Mouse (Mus musculus) MEL (cell line): ENCODE data around the gene Mff. TPM values are rescaled to one million over a fixed set of nuclear protein-coding genes. Genes with fewer than 3 reads are reported as not detected.

Source experiments
- DNase-seq: peaks from one replicate; pipeline ENCODE4 v3.0.0; 2011; ENCODE audit warnings: low read depth, low spot score
- H3K27ac ChIP-seq: 2 replicates; pipeline ENCODE4 v1.5.1; 2012; ENCODE audit warnings: low read depth, mild to moderate bottlenecking, control low read depth, low read length, moderate library complexity; ENCODE audit not compliant: control insufficient read depth
- H3K27me3 ChIP-seq, 2 experiments: fragments of 150-350 bp in 1 of 2; sonication (generic) in 1 of 2; 2 replicates each; pipeline ENCODE4 v1.6.1; 2012; ENCODE audit warnings: low read length in 2 of 2, mild to moderate bottlenecking in 2 of 2, improper control_type of control experiment in 1 of 2, moderate library complexity in 1 of 2; ENCODE audit not compliant: insufficient read depth in 2 of 2, control insufficient read depth in 1 of 2
- H3K36me3 ChIP-seq, 2 experiments: 2 replicates each; pipeline ENCODE4 v1.6.1; 2012 to 2014; ENCODE audit warnings: low read length in 2 of 2, improper control_type of control experiment in 1 of 2, inconsistent platforms in 1 of 2, mild to moderate bottlenecking in 1 of 2; ENCODE audit not compliant: insufficient read depth in 2 of 2, control insufficient read depth in 1 of 2
- H3K4me1 ChIP-seq, 2 experiments: fragments of 150-350 bp in 1 of 2; sonication (generic) in 1 of 2; 2 replicates each; pipeline ENCODE4 v1.6.1; 2012; ENCODE audit warnings: low read length in 2 of 2, improper control_type of control experiment in 1 of 2, mild to moderate bottlenecking in 1 of 2; ENCODE audit not compliant: insufficient read depth in 2 of 2, control insufficient read depth in 1 of 2
- H3K4me3 ChIP-seq, 2 experiments: fragments of 150-350 bp in 1 of 2; sonication (generic) in 1 of 2; 2 replicates each; pipeline ENCODE4 v1.5.1; 2012; ENCODE audit warnings: low read depth in 2 of 2, low read length in 2 of 2, mild to moderate bottlenecking in 2 of 2, moderate library complexity in 2 of 2, control low read depth in 1 of 2, improper control_type of control experiment in 1 of 2; ENCODE audit not compliant: control insufficient read depth in 1 of 2, insufficient read depth in 1 of 2
- H3K79me2 ChIP-seq: 2 replicates; pipeline ENCODE4 v1.6.1; 2012; ENCODE audit warnings: mild to moderate bottlenecking, low read length, moderate library complexity; ENCODE audit not compliant: control insufficient read depth, poor library complexity, insufficient read depth
- H3K9ac ChIP-seq: 2 replicates; pipeline ENCODE4 v1.6.1; 2012; ENCODE audit warnings: low read depth, mild to moderate bottlenecking, control low read depth, low read length, moderate library complexity; ENCODE audit not compliant: control insufficient read depth, poor library complexity, severe bottlenecking
- H3K9me3 ChIP-seq: fragments of 150-350 bp; sonication (generic); replicated peaks from 2 replicates; pipeline ENCODE4 v1.6.1; 2012; ENCODE audit warnings: mild to moderate bottlenecking, low read length, improper control_type of control experiment, moderate library complexity; ENCODE audit not compliant: insufficient read depth
- CHD1 ChIP-seq: IDR thresholded peaks from 2 replicates; pipeline ENCODE4 v1.6.1; 2012; ENCODE audit warnings: low read depth, mild to moderate bottlenecking, inconsistent platforms, low read length, improper control_type of control experiment
- E2F4 ChIP-seq: IDR thresholded peaks from 2 replicates; pipeline ENCODE4 v1.6.1; 2011; ENCODE audit warnings: low read depth, low read length, improper control_type of control experiment, borderline replicate concordance
- ELF1 ChIP-seq: IDR thresholded peaks from 2 replicates; pipeline ENCODE4 v1.6.1; 2014; ENCODE audit warnings: low read depth, mild to moderate bottlenecking, inconsistent platforms, low read length, improper control_type of control experiment, moderate library complexity
- GABPA ChIP-seq: IDR thresholded peaks from 2 replicates; pipeline ENCODE4 v1.6.1; 2012; ENCODE audit warnings: low read depth, mild to moderate bottlenecking, inconsistent platforms, low read length, improper control_type of control experiment, moderate library complexity
- GATA1 ChIP-seq: IDR thresholded peaks from 2 replicates; pipeline ENCODE4 v1.6.1; 2011; ENCODE audit warnings: low read depth, low read length, improper control_type of control experiment
- KAT2A ChIP-seq: conservative IDR thresholded peaks from 2 replicates; pipeline ENCODE4 v1.6.1; 2012; ENCODE audit warnings: low read depth, low read length, improper control_type of control experiment, inconsistent platforms
- MAFK ChIP-seq: IDR thresholded peaks from 2 replicates; pipeline ENCODE4 v1.6.1; 2011; ENCODE audit warnings: low read depth, mild to moderate bottlenecking, low read length, improper control_type of control experiment, borderline replicate concordance
- MAZ ChIP-seq: IDR thresholded peaks from 2 replicates; pipeline ENCODE4 v1.6.1; 2012; ENCODE audit warnings: low read depth, mild to moderate bottlenecking, inconsistent platforms, low read length, improper control_type of control experiment
- MEF2A ChIP-seq: IDR thresholded peaks from 2 replicates; pipeline ENCODE4 v1.6.1; 2014; ENCODE audit warnings: low read depth, mild to moderate bottlenecking, inconsistent platforms, low read length, improper control_type of control experiment; ENCODE audit not compliant: poor library complexity, insufficient replicate concordance, severe bottlenecking; ENCODE audit errors: extremely low read depth
- NELFE ChIP-seq: IDR thresholded peaks from 2 replicates; pipeline ENCODE4 v1.6.1; 2011; ENCODE audit warnings: low read depth, low read length, improper control_type of control experiment
- POLR2AphosphoS2 ChIP-seq: IDR thresholded peaks from 2 replicates; pipeline ENCODE4 v1.6.1; 2011; ENCODE audit warnings: low read length, improper control_type of control experiment
- POLR2AphosphoS5 ChIP-seq: IDR thresholded peaks from 2 replicates; pipeline ENCODE4 v1.6.1; 2012; ENCODE audit warnings: low read depth, borderline replicate concordance, mild to moderate bottlenecking, inconsistent platforms, low read length, moderate library complexity, mixed read lengths
- RCOR1 ChIP-seq: IDR thresholded peaks from 2 replicates; pipeline ENCODE4 v1.6.1; 2012; ENCODE audit warnings: low read depth, mild to moderate bottlenecking, inconsistent platforms, low read length, improper control_type of control experiment
- SIN3A ChIP-seq: IDR thresholded peaks from 2 replicates; pipeline ENCODE4 v1.6.1; 2012; ENCODE audit warnings: low read length, improper control_type of control experiment, inconsistent platforms
- SMC3 ChIP-seq: IDR thresholded peaks from 2 replicates; pipeline ENCODE4 v1.6.1; 2011; ENCODE audit warnings: low read depth, low read length, improper control_type of control experiment
- TAL1 ChIP-seq: IDR thresholded peaks from 2 replicates; pipeline ENCODE4 v1.6.1; 2012; ENCODE audit warnings: mild to moderate bottlenecking, inconsistent platforms, low read length, moderate library complexity, mixed read lengths
- UBTF ChIP-seq: IDR thresholded peaks from 2 replicates; pipeline ENCODE4 v1.6.1; 2012; ENCODE audit warnings: low read depth, mild to moderate bottlenecking, inconsistent platforms, low read length, improper control_type of control experiment, moderate library complexity, borderline replicate concordance; ENCODE audit not compliant: insufficient read depth
- USF1 ChIP-seq: IDR thresholded peaks from 2 replicates; pipeline ENCODE4 v1.6.1; 2014; ENCODE audit warnings: low read depth, mild to moderate bottlenecking, inconsistent platforms, low read length, improper control_type of control experiment, moderate library complexity
- USF2 ChIP-seq, 2 experiments: IDR thresholded peaks; 2 replicates each; pipeline ENCODE4 v1.6.1; 2011 to 2012; ENCODE audit warnings: improper control_type of control experiment in 2 of 2, low read length in 2 of 2, borderline replicate concordance in 1 of 2, inconsistent platforms in 1 of 2, low read depth in 1 of 2, mild to moderate bottlenecking in 1 of 2; ENCODE audit not compliant: insufficient read depth in 1 of 2
- ZC3H11A ChIP-seq: IDR thresholded peaks from 2 replicates; pipeline ENCODE4 v1.6.1; 2012; ENCODE audit warnings: low read depth, mild to moderate bottlenecking, inconsistent platforms, low read length, improper control_type of control experiment
- ZKSCAN1 ChIP-seq: IDR thresholded peaks from 2 replicates; pipeline ENCODE4 v1.6.1; 2012; ENCODE audit warnings: low read depth, mild to moderate bottlenecking, inconsistent platforms, low read length, improper control_type of control experiment, moderate library complexity
- ZMIZ1 ChIP-seq: IDR thresholded peaks from 2 replicates; pipeline ENCODE4 v1.6.1; 2012; ENCODE audit warnings: low read depth, mild to moderate bottlenecking, inconsistent platforms, low read length, improper control_type of control experiment, moderate library complexity
- ZNF384 ChIP-seq: IDR thresholded peaks from 2 replicates; pipeline ENCODE4 v1.6.1; 2012; ENCODE audit warnings: low read depth, mild to moderate bottlenecking, inconsistent platforms, low read length, improper control_type of control experiment
- polyA plus RNA-seq, 2 experiments: library from polyadenylated mRNA; stranded (reverse) in 1 of 2; unstranded in 1 of 2; fragments of >175 nt in 1 of 2; fragments of >200 nt in 1 of 2; gene quantifications; 2 replicates each; pipeline versions ENCODE4 v1.2.1 to v1.2.4; 2012; ENCODE audit warnings: low replicate concordance in 2 of 2, low read depth in 1 of 2; ENCODE audit not compliant: insufficient read length in 2 of 2, insufficient read depth in 1 of 2, missing spikeins in 1 of 2
- total RNA-seq: library from RNA; depleted of rRNA; stranded (reverse); fragments of 300-350 nt; gene quantifications from 2 replicates; pipeline ENCODE4 v1.2.3, GENCODE M21; 2012

The Mff gene
- total and polyA plus RNA-seq, 3 experiments: 86.0 to 195 TPM; not detected in 1

DNA sequence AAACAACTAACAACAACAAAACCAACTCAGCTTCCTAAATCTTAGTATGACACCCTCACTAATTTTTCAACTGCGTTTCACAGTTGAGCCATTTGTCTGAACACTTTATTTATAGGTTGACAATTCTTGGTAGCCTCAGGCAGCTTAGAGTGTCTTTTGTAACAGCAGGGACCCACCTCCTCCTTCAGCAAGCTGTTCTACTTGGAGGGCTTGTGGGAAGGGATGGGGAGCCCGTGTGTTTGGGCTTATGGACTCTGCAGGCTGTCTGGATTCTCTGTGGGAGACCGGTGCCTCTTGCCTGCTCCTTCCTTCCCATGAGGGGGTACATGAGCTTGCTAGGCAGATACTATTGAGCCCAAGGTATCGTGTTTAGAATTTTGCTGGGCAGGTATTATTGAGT is 69.3 kb downstream of the Mff start:
- Histone ChIP-seq H3K4me1 (peaks cover 0 to 3% of the 10 kb centered on the region in 2 experiments; a peak in 1 of 4 replicates), H3K79me2 (no peaks in the 10 kb centered on the region), H3K4me3 (no peak overlapping the region), H3K27ac (no peak overlapping the region), H3K36me3 (no peaks in the 10 kb centered on the region), H3K9ac (no peak overlapping the region), H3K27me3 (no peaks in the 10 kb centered on the region), H3K9me3 (no peaks in the 10 kb centered on the region)
- TF ChIP-seq GABPA: no peak
- TF ChIP-seq ZNF384: no peak
- TF ChIP-seq MAZ: no peak
- TF ChIP-seq NELFE: no peak
- no peak for TF ChIP-seq CHD1
- TF ChIP-seq RCOR1: no peak
- no peak for TF ChIP-seq UBTF
- TF ChIP-seq ZC3H11A: no peak
- TF ChIP-seq MAFK: no peak
- no peak for DNase-seq

GRCm38 (mm10) chr1:82795211-82795610 is 70.5 kb downstream of the Mff start:
- H3K79me2 ChIP-seq: no peaks in the 10 kb centered on the region
- peaks cover 0 to 3% of the 10 kb centered on the region in 2 experiments; a peak in 1 of 4 replicates for H3K4me1 ChIP-seq
- no peaks in the 10 kb centered on the region for H3K27me3 ChIP-seq
- TF ChIP-seq POLR2AphosphoS5 (no peak), ZKSCAN1 (no peak), POLR2AphosphoS2 (no peak), MAFK (no peak), KAT2A (no peak), TAL1 (no peak), MAZ (no peak), NELFE (no peak), USF1 (no peak), E2F4 (no peak), USF2 (IDR thresholded peaks at IDR 0.05; ENCODE audit: borderline replicate concordance in 1 of 2, insufficient read depth in 1 of 2, low read depth in 1 of 2, low read length in 2 of 2) (no peak), GATA1 (no peak), MEF2A (no peak), SIN3A (no peak), SMC3 (no peak), ZMIZ1 (no peak), ELF1 (no peak)
- no peak overlapping the region for H3K9ac ChIP-seq
- H3K4me3 ChIP-seq: no peak overlapping the region
- no peaks in the 10 kb centered on the region for H3K36me3 ChIP-seq
- no peaks in the 10 kb centered on the region for H3K9me3 ChIP-seq
- H3K27ac ChIP-seq: no peak overlapping the region
- no peak for DNase-seq
